Mouse (Mus musculus) ES-Bruce4 (cell line): ENCODE measurements around the gene Nfam1.

ENCODE experiments used
- CTCF ChIP-seq: IDR thresholded peaks from one replicate; pipeline ENCODE4 v1.8.1; 2011; ENCODE audit warnings: low read depth, low read length
- EP300 ChIP-seq: IDR thresholded peaks from 2 replicates; pipeline ENCODE4 v1.6.1; 2011; ENCODE audit warnings: low read depth, low read length; ENCODE audit not compliant: insufficient read depth
- POLR2A ChIP-seq: IDR thresholded peaks from one replicate; pipeline ENCODE4 v1.8.1; 2011; ENCODE audit warnings: low read length; ENCODE audit not compliant: insufficient read depth

DNA sequence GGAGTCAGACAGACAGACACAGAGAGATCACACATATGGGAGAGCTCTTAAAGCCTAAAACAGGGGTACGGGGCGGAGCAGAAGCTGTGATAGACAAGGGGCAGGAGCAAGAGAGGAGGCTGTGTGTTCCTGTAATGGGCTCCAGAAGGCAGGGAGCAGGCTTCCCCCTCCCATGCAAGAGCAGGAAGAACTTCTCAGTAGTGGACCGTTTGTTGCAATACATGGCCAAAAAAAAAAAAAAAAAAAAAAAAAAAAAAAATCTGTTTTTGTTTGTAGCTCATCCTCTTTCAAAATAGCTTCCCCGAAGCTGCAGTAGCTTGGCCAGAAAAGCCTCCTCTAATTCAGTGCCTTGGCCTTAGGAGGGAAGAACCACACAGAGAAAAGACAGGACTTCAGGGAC lies 2.2 kb downstream of the Nfam1 start:
- TF ChIP-seq CTCF: no peak
- TF ChIP-seq POLR2A: no peak
- no peak for TF ChIP-seq EP300
